Mouse (Mus musculus) cerebellum, adult 2 months (tissue): Measurements from ENCODE around the gene Tlr12. TPM values are rescaled to one million over a fixed set of nuclear protein-coding genes. Genes with fewer than 3 reads are reported as not detected.

Experiments used
- DNase-seq, 2 experiments: peaks; one replicate each; pipeline ENCODE4 v3.0.0; 2021
- H3K27ac ChIP-seq: fragments of 200-500 bp; 2 replicates; pipeline ENCODE4 v1.5.1; 2012; ENCODE audit warnings: low read length, control low read depth, inconsistent platforms; ENCODE audit not compliant: insufficient read depth
- H3K27me3 ChIP-seq: fragments of 200-500 bp; 2 replicates; pipeline ENCODE4 v1.6.1; 2012; ENCODE audit warnings: inconsistent platforms, mild to moderate bottlenecking, low read length, moderate library complexity; ENCODE audit not compliant: control insufficient read depth, insufficient read depth
- H3K4me1 ChIP-seq: fragments of 200-500 bp; 2 replicates; pipeline ENCODE4 v1.6.1; 2011; ENCODE audit warnings: low read length; ENCODE audit not compliant: control insufficient read depth, insufficient read depth
- H3K4me3 ChIP-seq: fragments of 200-500 bp; replicated peaks from 2 replicates; pipeline ENCODE3; 2011; ENCODE audit warnings: mild to moderate bottlenecking, low read depth, low read length, control low read depth; ENCODE audit not compliant: insufficient read depth
- CTCF ChIP-seq: fragments of 200-500 bp; IDR thresholded peaks from 2 replicates; pipeline ENCODE4 v1.5.1; 2011; ENCODE audit warnings: low read depth, mild to moderate bottlenecking, control low read depth, low read length, moderate library complexity, borderline replicate concordance; ENCODE audit not compliant: insufficient read depth
- POLR2A ChIP-seq: fragments of 200-500 bp; IDR thresholded peaks from 2 replicates; pipeline ENCODE4 v1.6.1; 2011; ENCODE audit warnings: low read length, control low read depth, borderline replicate concordance; ENCODE audit not compliant: insufficient read depth
- WGBS: fragments of 180-500 bp; shearing (Covaris S2); methylation state at CpG from one replicate; pipeline ENCODE4 v1.1.7; 2018; 5-methylcytosine and 5-hydroxymethylcytosine counted together
- polyA plus RNA-seq: library from polyadenylated mRNA; depleted of rRNA; stranded (reverse); fragments of >200 nt; gene quantifications from 2 replicates; pipeline ENCODE4 v1.2.3, GENCODE M21; 2012

Gene Tlr12
- polyA plus RNA-seq, 1 experiment: 0.52 TPM

DNA sequence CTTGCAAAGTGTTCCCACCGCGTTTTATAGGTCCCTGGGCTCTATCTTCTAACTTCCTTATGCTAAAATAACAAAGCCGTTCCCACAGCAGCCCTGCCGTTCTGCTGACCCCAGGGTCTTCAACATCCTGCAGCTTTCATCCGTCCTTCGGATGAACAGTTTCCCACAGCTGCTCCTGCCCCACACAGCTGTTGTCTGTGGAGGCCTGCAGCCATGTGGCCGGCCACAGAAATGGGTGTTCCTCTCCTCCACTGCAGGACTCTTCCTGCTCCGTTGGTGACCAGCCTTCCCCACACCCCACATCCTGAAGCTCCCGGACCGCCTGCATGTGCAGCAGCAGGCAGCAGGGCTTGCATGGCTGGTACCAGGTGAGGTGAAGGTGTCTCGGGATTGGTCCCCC lies 18.8 kb upstream of the Tlr12 start:
- H3K27ac ChIP-seq: no peak overlapping the region
- no peak overlapping the region for H3K4me3 ChIP-seq
- no peak for DNase-seq
- 65% methylated on average over 11 of the region's 11 CpGs for WGBS
- TF ChIP-seq CTCF: no peak
- no peak for TF ChIP-seq POLR2A
- H3K4me1 ChIP-seq: no peaks in the 10 kb centered on the region
- H3K27me3 ChIP-seq: no peaks in the 10 kb centered on the region

DNA sequence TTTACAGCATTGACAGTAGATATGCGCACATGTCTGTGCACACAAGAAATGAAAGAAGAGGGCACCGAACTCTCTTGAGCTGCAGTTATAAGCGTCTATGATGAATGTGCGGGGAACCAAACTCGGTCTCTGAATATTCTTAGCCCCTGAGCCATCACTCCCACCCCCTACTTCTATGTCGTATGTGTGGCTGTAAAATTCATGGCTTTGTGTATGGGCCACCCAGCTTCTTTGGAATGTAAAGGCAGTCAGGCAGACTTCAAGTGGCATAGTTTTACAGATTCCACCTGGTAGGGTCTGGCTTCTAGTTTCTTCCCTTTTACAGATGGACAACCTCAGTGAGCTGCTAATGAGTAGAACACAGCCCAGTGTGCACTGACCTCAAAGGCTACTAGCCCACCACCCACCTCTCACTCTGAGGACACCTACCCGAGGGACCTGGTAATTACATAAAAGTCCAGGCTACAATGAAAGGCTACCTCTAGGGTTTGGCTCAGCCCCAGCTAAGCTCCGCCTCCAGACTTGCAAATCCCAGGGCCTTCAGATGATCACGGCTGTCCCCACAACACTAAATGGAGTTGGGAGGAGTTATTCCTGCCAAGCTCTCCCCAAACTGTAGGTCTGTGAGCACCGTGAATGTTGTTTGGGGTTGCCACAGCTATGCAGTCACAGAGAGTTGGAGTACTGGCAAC lies 17.6 kb upstream of the Tlr12 start:
- no peak overlapping the region for H3K4me3 ChIP-seq
- WGBS: 77% methylated on average over 10 of the region's 10 CpGs

DNA sequence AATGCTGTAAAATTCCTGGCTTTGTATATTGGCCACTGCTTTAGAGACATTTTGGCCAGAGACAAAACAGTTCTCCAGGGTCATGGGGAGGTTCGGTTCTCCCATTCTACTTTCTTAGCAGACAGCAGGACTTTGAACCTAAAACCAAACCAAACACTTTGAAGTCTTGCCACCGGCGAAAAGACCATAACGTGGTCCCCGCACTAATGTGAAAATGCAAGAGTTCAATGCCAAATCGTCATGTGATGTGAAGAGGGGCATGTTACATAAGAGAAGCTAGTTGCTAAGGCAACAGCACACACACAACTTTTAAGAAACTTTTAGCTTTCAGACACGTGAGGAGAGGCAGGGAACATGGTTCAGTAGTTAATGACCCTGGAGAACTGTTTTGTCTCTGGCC lies 17.0 kb upstream of the Tlr12 start:
- Histone ChIP-seq H3K27me3 (no peaks in the 10 kb centered on the region), H3K4me3 (no peak overlapping the region), H3K27ac (no peak overlapping the region), H3K4me1 (no peaks in the 10 kb centered on the region)
- TF ChIP-seq CTCF: no peak
- no peak for TF ChIP-seq POLR2A
- 64% methylated on average over 7 of the region's 7 CpGs for WGBS
- DNase-seq: no peak

More for the DNA sequence above, 17.6 kb upstream of the Tlr12 start:
- no peak for DNase-seq
- no peaks in the 10 kb centered on the region for H3K4me1 ChIP-seq
- no peak overlapping the region for H3K27ac ChIP-seq
- TF ChIP-seq POLR2A (no peak), CTCF (no peak)
- H3K27me3 ChIP-seq: no peaks in the 10 kb centered on the region

DNA sequence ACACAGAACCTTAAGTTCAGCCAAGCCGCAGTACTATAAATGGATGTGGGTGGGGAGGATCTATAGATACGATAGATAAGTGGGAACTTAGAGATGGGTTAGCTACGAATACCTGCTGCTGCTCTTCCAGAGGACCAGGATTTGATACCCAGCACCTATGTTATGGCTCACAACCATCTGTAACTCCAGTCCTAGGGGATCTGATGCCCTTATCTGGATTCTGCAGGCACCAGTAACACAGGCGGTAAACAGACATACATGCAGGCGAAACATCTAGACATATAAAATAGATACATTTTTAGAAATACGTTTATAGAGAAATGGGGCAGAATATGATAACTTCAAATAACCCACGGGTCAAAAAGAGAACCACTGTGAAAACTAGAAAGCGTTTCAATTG lies 2.7 kb upstream of the Tlr12 start:
- Histone ChIP-seq H3K27me3 (no peaks in the 10 kb centered on the region), H3K4me1 (no peaks in the 10 kb centered on the region), H3K27ac (no peak overlapping the region), H3K4me3 (no peak overlapping the region)
- TF ChIP-seq POLR2A (no peak), CTCF (no peak)
- no peak for DNase-seq
- 91% methylated on average over 8 of the region's 8 CpGs for whole genome bisulfite sequencing

DNA sequence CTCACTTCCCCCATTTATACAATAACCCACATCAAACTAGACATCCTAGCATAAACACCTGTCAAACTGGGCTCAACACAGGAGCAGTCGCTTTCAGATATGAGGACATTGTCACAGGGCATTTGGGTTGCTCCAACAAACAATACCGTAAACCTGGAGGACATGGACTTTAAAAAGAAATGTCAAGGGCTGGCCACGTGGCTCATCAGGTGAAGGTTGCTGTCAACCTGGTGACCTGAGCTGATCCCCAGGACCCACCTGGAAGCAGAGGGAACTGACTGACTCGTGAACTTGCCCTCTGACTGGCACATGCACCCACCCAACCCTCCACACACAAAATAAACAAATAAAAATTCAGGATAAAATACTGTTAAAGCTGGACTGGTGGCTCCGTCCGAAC lies 2.2 kb upstream of the Tlr12 start:
- TF ChIP-seq POLR2A: no peak
- no peak for TF ChIP-seq CTCF
- no peak for DNase-seq
- Histone ChIP-seq H3K4me3 (no peak overlapping the region), H3K4me1 (no peaks in the 10 kb centered on the region), H3K27me3 (no peaks in the 10 kb centered on the region), H3K27ac (no peak overlapping the region)
- 90% methylated on average over 6 of the region's 6 CpGs for WGBS

DNA sequence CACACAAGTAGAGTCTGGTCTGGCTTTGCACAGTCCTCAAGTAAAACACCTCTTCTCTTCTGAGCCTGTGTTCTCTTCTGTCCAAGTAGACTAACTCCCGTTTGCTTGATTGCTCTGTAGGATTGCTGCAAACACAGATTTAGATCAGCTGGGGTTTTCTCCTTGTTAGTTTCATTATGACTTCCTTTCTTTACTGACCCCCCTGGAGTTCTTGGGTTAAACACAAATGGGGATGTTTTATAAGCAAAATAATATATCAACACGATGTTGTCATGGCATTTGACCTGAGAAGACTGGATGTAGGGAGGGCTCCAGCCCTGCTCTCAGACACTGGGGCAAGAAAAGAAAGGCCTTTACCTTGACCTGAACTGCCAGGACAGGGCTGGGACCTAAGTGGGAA lies 544 bp upstream of the Tlr12 start:
- Histone ChIP-seq H3K27ac (no peak overlapping the region), H3K4me1 (no peaks in the 10 kb centered on the region), H3K4me3 (no peak overlapping the region), H3K27me3 (no peaks in the 10 kb centered on the region)
- DNase-seq: no peak
- 63% methylated on average over 2 of the region's 2 CpGs for WGBS
- TF ChIP-seq POLR2A (no peak), CTCF (no peak)

DNA sequence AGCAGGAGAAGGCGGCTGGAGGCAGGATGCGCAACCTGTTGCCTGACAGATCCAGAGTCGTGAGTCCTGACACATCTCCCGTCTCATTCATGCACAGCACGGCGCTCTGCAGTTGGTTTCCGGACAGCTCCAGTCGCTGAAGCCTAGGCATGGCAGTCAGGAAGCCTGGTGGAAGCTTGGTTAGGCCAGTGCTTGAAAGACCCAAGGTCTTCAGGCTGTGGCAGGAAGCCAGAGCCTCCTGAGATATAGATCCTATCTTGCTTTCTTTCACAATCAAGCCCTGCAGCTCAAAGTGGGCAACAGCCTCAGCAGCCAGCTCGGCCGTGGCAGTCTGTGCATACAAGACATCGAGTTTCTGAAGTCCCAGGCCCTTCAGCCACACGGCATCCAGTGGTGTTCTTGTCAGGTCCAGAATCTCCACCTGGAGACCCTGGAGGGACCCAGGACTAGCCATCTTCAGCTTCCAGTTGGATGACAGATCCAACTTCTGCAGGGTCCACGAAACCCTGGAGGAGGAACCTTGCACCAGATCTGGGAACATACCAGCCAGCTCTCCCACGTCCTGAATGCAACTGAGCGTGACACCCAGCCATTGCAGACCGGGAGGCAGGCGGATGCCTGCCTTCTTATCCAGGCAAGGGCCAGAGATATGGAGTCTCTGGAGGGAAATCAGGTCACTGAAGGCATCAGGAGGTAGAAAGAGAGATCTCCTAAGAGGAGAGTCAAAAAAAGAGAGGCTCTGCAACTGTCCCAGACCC lies 877 bp downstream of the Tlr12 start:
- Histone ChIP-seq H3K4me1 (no peaks in the 10 kb centered on the region), H3K4me3 (no peak overlapping the region), H3K27ac (no peak overlapping the region), H3K27me3 (no peaks in the 10 kb centered on the region)
- TF ChIP-seq CTCF (no peak), POLR2A (no peak)
- DNase-seq: no peak
- WGBS: 73% methylated on average over 17 of the region's 17 CpGs

DNA sequence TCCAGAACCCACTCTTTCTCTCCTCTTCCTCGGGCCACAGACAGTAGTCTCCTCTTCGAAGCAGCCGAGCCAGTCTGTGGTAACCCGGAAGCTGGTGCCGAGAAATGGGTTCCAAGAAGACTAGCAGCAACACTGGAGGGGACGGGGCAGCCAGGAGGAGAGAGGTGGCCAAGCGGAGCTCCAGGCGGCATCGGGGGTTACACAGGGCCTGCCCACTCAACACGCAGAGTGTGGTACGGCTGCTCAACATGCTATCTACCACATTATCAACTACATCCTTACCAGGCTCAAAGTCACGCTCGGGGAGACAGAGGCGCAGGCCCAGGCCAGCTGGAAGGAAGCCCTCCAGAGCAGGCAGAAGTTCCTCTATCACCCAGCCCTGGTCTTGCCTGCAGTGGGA lies 2.7 kb downstream of the Tlr12 start:
- Histone ChIP-seq H3K27ac (no peak overlapping the region), H3K4me3 (no peak overlapping the region), H3K27me3 (no peaks in the 10 kb centered on the region), H3K4me1 (no peaks in the 10 kb centered on the region)
- TF ChIP-seq CTCF (no peak), POLR2A (no peak)
- DNase-seq: no peak
- WGBS: 84% methylated on average over 14 of the region's 14 CpGs
